Comparison of ENCODE assay signal across 15 mouse cellular contexts in genomic region chr5:124393726-124394125, GRCm38 (mm10).
"Had no signal": no experiment of that assay in that cellular context is flagged by ENCODE, and none has a peak within 500 bp of the region (broad histone marks: within the 10 kb centered on the region; RNA-seq: fewer than 3 reads in every experiment).

No protein-coding gene starts in this region.

- H3K27ac ChIP-seq: kidney, postnatal 0 days; limb, embryonic 15.5 days; liver, embryonic 13.5 days; midbrain, embryonic 12.5 days; neural tube, embryonic 13.5 days had no signal

- H3K4me3 ChIP-seq: limb, embryonic 15.5 days; liver, embryonic 13.5 days; midbrain, embryonic 12.5 days; neural tube, embryonic 13.5 days had no signal

- H3K4me1 ChIP-seq: limb, embryonic 15.5 days; liver, embryonic 13.5 days; midbrain, embryonic 12.5 days; neural tube, embryonic 13.5 days had no signal

- H3K27me3 ChIP-seq: limb, embryonic 15.5 days; liver, embryonic 13.5 days; midbrain, embryonic 12.5 days; neural tube, embryonic 13.5 days had no signal

- ATAC-seq: lung, postnatal 0 days; midbrain, embryonic 16.5 days had no signal

- H3K9me3 ChIP-seq: limb, embryonic 15.5 days; liver, embryonic 13.5 days; midbrain, embryonic 12.5 days; neural tube, embryonic 13.5 days had no signal

- H3K4me2 ChIP-seq: limb, embryonic 15.5 days; liver, embryonic 13.5 days; midbrain, embryonic 12.5 days; neural tube, embryonic 13.5 days had no signal

- DNase-seq: kidney, adult 9 months; kidney, postnatal 36 days; layer of hippocampus, adult 9-11 months; layer of hippocampus, postnatal 36 days; liver, embryonic 13.5 days; lung, adult 18-20 months; lung, postnatal 36 days; right cerebral cortex, postnatal 14 days; thymus, postnatal 36 days had no signal

- H3K9ac ChIP-seq: limb, embryonic 15.5 days; liver, embryonic 13.5 days; midbrain, embryonic 12.5 days; neural tube, embryonic 13.5 days had no signal
